ENCODE assay signal across 15 mouse cellular contexts in the genomic region with DNA sequence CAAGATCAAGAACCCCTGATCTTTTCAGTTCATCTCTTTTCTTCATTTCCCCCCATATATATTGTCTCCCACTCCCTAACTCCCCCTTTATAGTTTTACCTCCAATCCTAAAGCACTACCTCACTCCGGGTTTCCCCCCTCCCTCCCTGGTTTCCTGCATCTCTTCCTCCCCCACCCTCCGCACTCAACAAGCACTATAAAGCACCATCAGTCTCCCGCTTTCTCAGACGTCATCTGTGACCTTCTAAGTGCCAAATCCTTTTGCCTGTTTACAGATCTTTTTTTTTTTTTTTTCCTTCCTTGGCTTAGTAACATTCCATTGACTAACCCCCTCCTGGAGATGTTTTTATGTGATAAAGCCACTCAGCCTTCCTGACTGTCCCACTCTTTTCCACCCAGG. TPM values are rescaled to one million over a fixed set of nuclear protein-coding genes. Genes with fewer than 3 reads are reported as not detected.
DNase-seq lines count a peak whose midpoint lies in the region; TF ChIP-seq lines count a peak whose summit lies in the region.
"Had no signal": no experiment of that assay in that cellular context is flagged by ENCODE, and none has a peak within 500 bp of the region (broad histone marks: within the 10 kb centered on the region; RNA-seq: fewer than 3 reads in every experiment).

No protein-coding gene starts in this region.

- peaks cover 8% of the 10 kb centered on the region; the same call in 1 of the 2 replicates for H3K4me1 ChIP-seq in kidney, adult 2 months (ENCODE audit: control insufficient read depth, insufficient read depth, low read length)

- no peak for TF ChIP-seq POLR2A in kidney, adult 2 months (IDR thresholded peaks at IDR 0.05; ENCODE audit: low read depth, low read length)
- no peak for TF ChIP-seq POLR2A in brain, embryonic 14.5 days (IDR thresholded peaks at IDR 0.05; ENCODE audit: borderline replicate concordance, extremely low read depth, insufficient read depth, insufficient read length, poor library complexity, severe bottlenecking)

- H3K27ac ChIP-seq in kidney, adult 2 months (ENCODE audit: insufficient read depth, low read depth, low read length): no peak overlapping the region
- H3K27ac ChIP-seq: hindbrain, embryonic 14.5 days; kidney, postnatal 0 days; liver, embryonic 13.5 days; neural tube, embryonic 12.5 days had no signal

- H3K4me3 ChIP-seq in kidney, adult 2 months (ENCODE audit: insufficient read depth, low read depth, low read length): no peak overlapping the region
- H3K4me3 ChIP-seq: liver, embryonic 13.5 days had no signal

- TF ChIP-seq CTCF in kidney, adult 2 months (conservative IDR thresholded peaks at IDR 0.05; ENCODE audit: insufficient read depth, insufficient read length, low read depth, low read length): no peak
- no peak for TF ChIP-seq CTCF in brain, embryonic 14.5 days (IDR thresholded peaks at IDR 0.05; ENCODE audit: borderline replicate concordance, extremely low read depth, insufficient read depth, insufficient read length)

- DNase-seq in kidney, adult 2 months: peak; percentile 41
- DNase-seq in kidney, adult 18-20 months: no peak
- DNase-seq in thymus, postnatal 14 days: peak; percentile 34
- no peak for DNase-seq in thymus, postnatal 25 days
- DNase-seq in brain, embryonic 14.5 days (ENCODE audit: low read depth): peak; percentile 20
- peak; percentile 48 for DNase-seq in naive thymus-derived CD4-positive, alpha-beta T cell, adult 2 months (ENCODE audit: low read depth)
- no peak for DNase-seq in spleen, adult 12 weeks (ENCODE audit: low spot score)
- no peak for DNase-seq in retina, postnatal 1 day
- DNase-seq: cerebellum, postnatal 10 days; heart, postnatal 10 days; left cerebral cortex, postnatal 4 days; liver, embryonic 13.5 days had no signal

- no peaks in the 10 kb centered on the region for H3K27me3 ChIP-seq in kidney, adult 2 months (replicated peaks; ENCODE audit: control insufficient read depth, insufficient read depth, low read length)
- H3K27me3 ChIP-seq: neural tube, embryonic 12.5 days had no signal

- H3K36me3 ChIP-seq in kidney, adult 2 months (ENCODE audit: control insufficient read depth, insufficient read depth, low read length): no peaks in the 10 kb centered on the region

- WGBS in kidney, adult 2 months: 35% methylated on average over 4 of the region's 4 CpGs

RNA-seq across cellular contexts. Expression of a gene that starts 1.6 kb away (rescaled TPM):
- 15.3 and 15.7 TPM in 2 replicates for polyA plus RNA-seq in kidney, adult 2 months (2012; rRNA removed)
- 36.3 and 40.9 TPM in 2 replicates for polyA plus RNA-seq in brain, embryonic 14.5 days (2012; rRNA removed)

Comparison
In these comparisons a context has a peak if more than half of its experiments do, and no peak if none do; other contexts are left out.
1. DNase-seq: peak in kidney, adult 2 months (single experiment), thymus, postnatal 14 days (single experiment), brain, embryonic 14.5 days (single experiment) and naive thymus-derived CD4-positive, alpha-beta T cell, adult 2 months (single experiment); none in kidney, adult 18-20 months (single experiment), thymus, postnatal 25 days (single experiment), spleen, adult 12 weeks (single experiment) and retina, postnatal 1 day (single experiment).